10 mouse cellular contexts compared by ENCODE assay signal in genomic region chr10:82631133-82631532, GRCm38 (mm10). TPM values are rescaled to one million over a fixed set of nuclear protein-coding genes. Genes with fewer than 3 reads are reported as not detected.
DNase-seq lines count a peak whose midpoint lies in the region; ATAC-seq lines count a peak whose summit lies in the region.
"Had no signal": no experiment of that assay in that cellular context is flagged by ENCODE, and none has a peak within 500 bp of the region (broad histone marks: within the 10 kb centered on the region; RNA-seq: fewer than 3 reads in every experiment).

No protein-coding gene starts in this region.

- no peaks in the 10 kb centered on the region for H3K27me3 ChIP-seq in liver, embryonic 11.5 days (replicated peaks; ENCODE audit: control insufficient read depth, insufficient read depth, low read length)
- no peaks in the 10 kb centered on the region; the same call in 1 of the 2 replicates for H3K27me3 ChIP-seq in embryonic facial prominence, embryonic 12.5 days
- H3K27me3 ChIP-seq in intestine, embryonic 16.5 days (replicated peaks; ENCODE audit: control insufficient read depth, insufficient read depth, low read length) = no peaks in the 10 kb centered on the region
- H3K27me3 ChIP-seq in neural tube, embryonic 12.5 days (replicated peaks) = no peaks in the 10 kb centered on the region

- H3K27ac ChIP-seq in liver, embryonic 11.5 days (ENCODE audit: low read depth, low read length) = no peak overlapping the region
- no peak overlapping the region for H3K27ac ChIP-seq in embryonic facial prominence, embryonic 12.5 days
- H3K27ac ChIP-seq in intestine, embryonic 16.5 days (ENCODE audit: low read length) = no peak overlapping the region
- H3K27ac ChIP-seq in neural tube, embryonic 12.5 days = no peak overlapping the region
- H3K27ac ChIP-seq: macrophage had no signal

- no peaks in the 10 kb centered on the region; the same call in 1 of the 2 replicates for H3K9me3 ChIP-seq in liver, embryonic 11.5 days (ENCODE audit: control insufficient read depth, low read length)
- H3K9me3 ChIP-seq in embryonic facial prominence, embryonic 12.5 days = peaks cover 5% of the 10 kb centered on the region; the same call in 1 of the 2 replicates
- no peaks in the 10 kb centered on the region for H3K9me3 ChIP-seq in intestine, embryonic 16.5 days (ENCODE audit: control insufficient read depth, low read length)
- H3K9me3 ChIP-seq in neural tube, embryonic 12.5 days = no peaks in the 10 kb centered on the region

- H3K4me2 ChIP-seq in liver, embryonic 11.5 days = peak overlapping the region; percentile 72
- H3K4me2 ChIP-seq in embryonic facial prominence, embryonic 12.5 days (replicated peaks) = peak overlapping the region; percentile 81
- peak overlapping the region; percentile 84 for H3K4me2 ChIP-seq in intestine, embryonic 16.5 days (ENCODE audit: low read depth, low read length)
- peak overlapping the region; percentile 85 for H3K4me2 ChIP-seq in neural tube, embryonic 12.5 days (replicated peaks)

- H3K4me3 ChIP-seq in liver, embryonic 11.5 days (ENCODE audit: low read depth, low read length) = peak overlapping the region; percentile 85; the same call in 1 of the 2 replicates
- H3K4me3 ChIP-seq in embryonic facial prominence, embryonic 12.5 days = peak overlapping the region; percentile 77
- H3K4me3 ChIP-seq in intestine, embryonic 16.5 days (ENCODE audit: low read length) = peak overlapping the region; percentile 90; the same call in 1 of the 2 replicates
- no peak overlapping the region for H3K4me3 ChIP-seq in neural tube, embryonic 12.5 days

- no peak for ATAC-seq in liver, embryonic 11.5 days (replicated peaks; ENCODE audit: low FRiP score)
- no peak for ATAC-seq in embryonic facial prominence, embryonic 12.5 days (ENCODE audit: insufficient number of reproducible peaks, insufficient read depth, low FRiP score, low TSS enrichment)
- ATAC-seq in intestine, embryonic 16.5 days = no peak
- ATAC-seq in neural tube, embryonic 12.5 days (ENCODE audit: low FRiP score, low read depth) = no peak

- H3K9ac ChIP-seq in liver, embryonic 11.5 days (ENCODE audit: low read depth, low read length) = peak overlapping the region; percentile 81
- peak overlapping the region; percentile 93 for H3K9ac ChIP-seq in embryonic facial prominence, embryonic 12.5 days
- peak overlapping the region; percentile 44 for H3K9ac ChIP-seq in intestine, embryonic 16.5 days (ENCODE audit: low read depth, low read length)
- H3K9ac ChIP-seq in neural tube, embryonic 12.5 days = no peak overlapping the region

- 83% methylated on average over 7 of the region's 7 CpGs for WGBS in liver, embryonic 11.5 days
- 84% methylated on average over 7 of the region's 7 CpGs for WGBS in embryonic facial prominence, embryonic 12.5 days
- 83% methylated on average over 7 of the region's 7 CpGs for WGBS in intestine, embryonic 16.5 days
- 87% methylated on average over 7 of the region's 7 CpGs for WGBS in neural tube, embryonic 12.5 days

- no peak for DNase-seq in liver, embryonic 11.5 days (ENCODE audit: low spot score)
- DNase-seq in liver = no peak
- DNase-seq in cerebellum, adult 8-10 months = no peak
- no peak for DNase-seq in urinary bladder, postnatal 4 days (ENCODE audit: low spot score in 2 of 2)
- no peak for DNase-seq in kidney, postnatal 4 days
- DNase-seq: thymus, postnatal 14 days had no signal

- H3K4me1 ChIP-seq in liver, embryonic 11.5 days (replicated peaks; ENCODE audit: control insufficient read depth, insufficient read depth, low read length) = peaks cover 6% of the 10 kb centered on the region
- peaks cover 16% of the 10 kb centered on the region for H3K4me1 ChIP-seq in embryonic facial prominence, embryonic 12.5 days
- peaks cover 9% of the 10 kb centered on the region for H3K4me1 ChIP-seq in intestine, embryonic 16.5 days (ENCODE audit: control insufficient read depth, insufficient read depth, low read length)
- peaks cover 19% of the 10 kb centered on the region for H3K4me1 ChIP-seq in neural tube, embryonic 12.5 days

- peaks cover 18% of the 10 kb centered on the region for H3K36me3 ChIP-seq in liver, embryonic 11.5 days (ENCODE audit: control insufficient read depth, insufficient read depth, low read length)
- peaks cover 31% of the 10 kb centered on the region for H3K36me3 ChIP-seq in embryonic facial prominence, embryonic 12.5 days
- H3K36me3 ChIP-seq in intestine, embryonic 16.5 days (ENCODE audit: control insufficient read depth, insufficient read depth, low read length) = peaks cover 3% of the 10 kb centered on the region; the same call in 1 of the 2 replicates
- H3K36me3 ChIP-seq in neural tube, embryonic 12.5 days = peaks cover 25% of the 10 kb centered on the region

RNA-seq across cellular contexts. Expression of gene Tdg, which starts 1.5 kb away (rescaled TPM):
- 138 and 147 TPM in 2 replicates for polyA plus RNA-seq in liver, embryonic 11.5 days (2014; fragmentation: Nextera tagmentation; extraction: Ambion mirVana)
- 198 and 205 TPM in 2 replicates for polyA plus RNA-seq in embryonic facial prominence, embryonic 12.5 days (2016; fragmentation: Nextera tagmentation; extraction: Ambion mirVana)
- 102 TPM in 2 replicates for polyA plus RNA-seq in intestine, embryonic 16.5 days (2015; fragmentation: Nextera tagmentation; extraction: Ambion mirVana)
- 263 and 283 TPM in 2 replicates for polyA plus RNA-seq in neural tube, embryonic 12.5 days (2016; fragmentation: Nextera tagmentation; extraction: Ambion mirVana)

RNA-seq across cellular contexts. Expression of gene 1190007I07Rik, which starts 8.1 kb away (rescaled TPM):
- polyA plus RNA-seq in liver, embryonic 11.5 days (2014; fragmentation: Nextera tagmentation; extraction: Ambion mirVana) = 80.1 and 84.2 TPM in 2 replicates
- 37.2 and 40.7 TPM in 2 replicates for polyA plus RNA-seq in embryonic facial prominence, embryonic 12.5 days (2016; fragmentation: Nextera tagmentation; extraction: Ambion mirVana)
- polyA plus RNA-seq in intestine, embryonic 16.5 days (2015; fragmentation: Nextera tagmentation; extraction: Ambion mirVana) = 57.3 and 59.6 TPM in 2 replicates
- 29.3 and 31.2 TPM in 2 replicates for polyA plus RNA-seq in neural tube, embryonic 12.5 days (2016; fragmentation: Nextera tagmentation; extraction: Ambion mirVana)

RNA-seq across cellular contexts. Expression of gene Glt8d2, which starts 59.3 kb away (rescaled TPM):
- polyA plus RNA-seq in liver, embryonic 11.5 days (2014; fragmentation: Nextera tagmentation; extraction: Ambion mirVana) = 1.2 TPM in 2 replicates
- polyA plus RNA-seq in embryonic facial prominence, embryonic 12.5 days (2016; fragmentation: Nextera tagmentation; extraction: Ambion mirVana) = 12.2 and 13.4 TPM in 2 replicates
- 5.0 and 6.8 TPM in 2 replicates for polyA plus RNA-seq in intestine, embryonic 16.5 days (2015; fragmentation: Nextera tagmentation; extraction: Ambion mirVana)
- 3.7 and 4.2 TPM in 2 replicates for polyA plus RNA-seq in neural tube, embryonic 12.5 days (2016; fragmentation: Nextera tagmentation; extraction: Ambion mirVana)
- polyA plus RNA-seq: macrophage had no signal
